Mouse (Mus musculus): ENCODE results near the gene Rmi1.
"Not testable (repeated sequence)": the region's sequence is repeated elsewhere in the genome, so short reads cannot be mapped to it uniquely, and the experiment has no call there.

Gene Rmi1

DNA sequence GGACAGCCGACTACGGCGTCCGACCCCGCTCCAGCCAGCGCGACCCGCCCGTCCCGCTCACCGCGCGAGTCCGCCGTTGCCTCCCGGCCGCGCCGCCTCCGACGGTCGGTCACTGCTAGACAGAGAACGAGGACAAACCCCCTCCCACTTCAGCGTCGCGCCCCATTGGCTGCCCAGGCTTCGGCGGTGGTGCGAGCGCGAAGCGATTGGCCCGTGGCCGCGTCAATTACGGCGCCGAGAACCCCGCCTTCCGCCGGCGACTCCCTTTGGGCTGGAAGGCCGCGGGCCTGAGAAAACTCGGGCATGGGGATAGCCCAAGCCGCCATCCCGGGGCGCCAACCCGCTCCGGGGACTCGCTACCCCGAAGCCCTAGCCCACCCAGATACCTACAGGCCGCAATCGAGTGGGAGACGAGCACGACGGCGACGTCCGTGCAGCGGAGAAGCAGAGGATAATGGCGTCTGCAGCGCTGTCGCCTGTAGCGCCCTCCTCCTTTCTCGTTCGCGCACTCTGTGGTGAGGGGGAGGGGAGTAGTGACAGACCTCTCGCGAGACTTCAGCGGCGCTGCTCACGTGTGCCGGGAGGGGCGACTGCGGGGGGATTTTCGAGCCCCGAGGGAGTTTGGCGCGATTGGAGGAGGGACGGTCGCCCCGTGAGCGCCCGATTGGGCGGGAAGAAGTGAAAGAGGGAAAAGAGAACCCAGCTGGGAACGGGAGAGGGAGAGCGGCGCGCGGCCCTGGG lies at the start of gene Rmi1:
Rmi1 (plus strand) TSS at position 246 of the 741 bp plus-strand sequence.
- peak; percentile 97 for DNase-seq (ENCODE audit: low spot score)

DNA sequence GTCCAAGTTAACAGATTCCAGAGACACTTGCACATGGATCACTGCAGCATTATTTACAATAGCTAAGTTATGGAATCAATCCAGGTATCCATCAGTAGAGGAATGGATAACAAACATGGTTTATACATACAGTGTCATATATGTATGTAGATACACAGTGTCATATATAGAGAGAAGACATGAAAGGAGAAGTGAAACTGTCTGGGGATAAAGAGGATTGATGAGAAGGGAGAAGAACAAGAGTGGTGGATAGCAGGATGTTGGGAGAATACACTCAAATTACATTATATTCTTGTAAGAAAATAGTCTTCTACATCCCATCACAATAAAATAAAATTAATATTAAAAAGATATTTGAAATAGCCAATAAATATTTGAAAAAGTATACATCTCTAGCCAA lies 49.1 kb upstream of the Rmi1 start:
- no peak for DNase-seq (ENCODE audit: low spot score)

DNA sequence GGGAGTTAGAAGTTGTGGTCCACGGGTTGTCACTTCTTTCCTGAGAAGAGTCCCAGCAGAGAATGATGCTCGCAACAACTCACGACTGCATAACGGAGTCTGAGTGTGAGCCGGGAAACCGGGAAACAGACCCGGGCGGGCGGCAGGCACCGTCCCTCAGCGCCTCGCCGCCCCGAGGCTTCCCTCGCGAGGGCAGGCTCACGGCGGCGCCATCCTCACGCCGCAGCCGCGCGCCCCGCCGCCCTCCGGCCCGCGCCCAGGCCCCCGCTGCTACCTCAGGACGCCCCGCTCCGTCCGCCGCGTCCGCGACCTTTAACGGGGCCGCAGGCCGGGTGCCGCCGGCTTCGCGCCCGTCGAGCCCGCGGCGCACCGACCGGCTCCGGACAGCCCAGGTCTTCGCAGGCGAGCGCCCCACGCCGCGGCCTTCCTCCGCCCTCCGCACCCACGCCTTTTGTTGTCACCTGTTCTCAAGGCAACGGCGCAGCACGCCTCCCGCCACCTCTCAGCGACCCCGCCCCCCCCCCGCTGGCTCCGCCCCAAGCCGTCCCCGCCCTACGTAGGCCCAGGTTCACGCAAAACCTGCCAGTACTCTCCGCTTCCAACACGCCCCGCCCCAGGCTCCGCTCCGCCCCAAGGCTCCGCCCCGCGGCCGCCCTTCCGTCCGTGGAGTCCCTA lies 43.3 kb upstream of the Rmi1 start, which contains the start of gene Kif27:
Kif27 (minus strand) TSS at position 494 of the 675 bp plus-strand sequence.
- peak; percentile 80 for DNase-seq (ENCODE audit: low spot score)

DNA sequence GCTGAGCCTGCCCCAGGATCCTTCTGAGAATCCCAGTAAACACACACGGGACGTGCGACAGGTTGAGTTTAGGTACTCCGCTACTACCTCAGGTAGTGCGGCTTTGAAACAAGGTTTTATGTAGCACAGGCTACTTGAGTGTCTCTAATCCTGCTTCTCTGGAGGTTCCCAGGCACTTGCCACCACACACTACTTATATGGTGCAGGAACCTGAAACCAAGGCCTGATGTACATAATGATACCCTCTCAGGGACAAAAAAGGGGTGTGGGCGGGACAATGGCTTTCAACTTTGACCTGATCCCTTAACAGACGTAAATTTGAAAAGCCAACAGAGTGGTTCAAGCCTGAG lies 42.8 kb upstream of the Rmi1 start:
- DNase-seq (ENCODE audit: low spot score), result no peak

DNA sequence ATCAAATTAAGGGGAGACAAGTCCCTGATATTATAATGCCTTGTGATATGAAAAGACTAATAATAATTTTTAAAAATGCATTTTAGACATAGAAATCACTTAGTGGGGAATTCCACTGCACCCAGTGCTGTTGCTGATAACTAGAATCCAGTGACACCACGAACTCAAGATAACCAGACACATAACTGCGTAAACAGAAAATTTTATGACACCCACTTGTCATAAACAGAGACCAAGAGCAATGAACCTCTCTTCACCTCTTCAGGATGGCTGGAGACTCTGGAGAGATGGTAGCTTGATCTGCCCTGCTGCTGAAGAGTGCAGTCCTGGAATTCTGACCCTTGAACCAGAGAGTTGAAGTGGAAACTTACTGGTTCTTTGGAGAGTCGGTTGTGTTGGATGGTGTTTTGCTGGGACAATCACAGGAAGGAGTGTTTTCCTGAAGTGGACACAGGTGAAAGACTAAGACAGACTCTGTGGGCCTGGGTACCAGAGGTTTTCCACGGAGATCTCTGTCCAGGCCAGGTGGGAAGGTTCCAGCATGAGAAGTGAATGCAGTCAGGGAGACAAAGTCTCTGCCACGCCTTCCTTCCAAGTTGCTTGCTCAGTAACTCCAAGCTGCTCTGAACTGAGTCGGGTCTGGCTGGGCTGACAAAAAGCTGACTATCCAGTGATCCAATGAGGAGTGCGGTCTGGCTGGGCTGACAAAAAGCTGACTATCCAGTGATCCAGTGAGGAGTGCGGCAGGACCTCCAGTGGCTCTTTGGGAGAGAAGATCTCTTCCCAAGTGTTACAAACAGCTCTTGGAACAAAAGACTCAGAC lies 37.5 kb upstream of the Rmi1 start:
- DNase-seq (ENCODE audit: low spot score), result no peak

DNA sequence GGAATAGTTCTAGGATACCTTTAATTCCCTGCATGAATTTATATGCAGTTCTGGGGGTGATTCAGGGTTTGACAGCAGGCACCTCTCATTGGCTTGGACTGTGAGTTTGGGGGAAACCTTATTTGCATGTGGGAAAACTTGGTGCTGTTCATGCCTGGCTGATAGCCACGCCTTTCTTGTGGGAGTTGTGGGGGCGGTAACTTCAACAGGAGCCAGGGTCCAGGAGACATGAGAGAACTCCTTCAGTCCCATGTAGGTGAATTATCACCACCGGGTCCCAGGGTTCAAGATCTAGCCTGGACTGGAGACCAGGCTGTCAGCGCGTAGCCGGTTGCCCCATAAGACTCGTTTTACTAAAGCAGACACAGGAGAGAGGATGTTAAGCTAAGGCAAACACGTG lies 36.9 kb upstream of the Rmi1 start:
- not testable (repeated sequence) for DNase-seq (ENCODE audit: low spot score)

DNA sequence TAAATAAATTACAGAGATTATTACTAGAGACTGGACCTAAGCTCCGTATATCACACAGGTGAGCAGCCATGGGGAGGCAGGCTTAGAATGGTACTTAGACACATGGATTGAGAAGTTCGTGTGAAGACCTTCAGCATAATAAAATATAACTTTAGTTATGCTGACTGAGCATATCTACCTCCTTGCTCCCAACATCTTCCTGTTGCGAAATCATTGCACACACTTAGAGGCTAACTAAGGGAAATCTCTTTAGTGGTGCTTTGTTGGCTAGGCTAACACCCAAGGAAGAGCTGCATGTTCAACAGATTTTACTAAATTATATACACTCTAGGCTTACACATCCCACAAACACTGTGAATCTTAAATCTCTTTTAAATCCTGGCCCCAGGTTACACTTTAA lies 35.7 kb upstream of the Rmi1 start:
- DNase-seq (ENCODE audit: low spot score), result no peak

DNA sequence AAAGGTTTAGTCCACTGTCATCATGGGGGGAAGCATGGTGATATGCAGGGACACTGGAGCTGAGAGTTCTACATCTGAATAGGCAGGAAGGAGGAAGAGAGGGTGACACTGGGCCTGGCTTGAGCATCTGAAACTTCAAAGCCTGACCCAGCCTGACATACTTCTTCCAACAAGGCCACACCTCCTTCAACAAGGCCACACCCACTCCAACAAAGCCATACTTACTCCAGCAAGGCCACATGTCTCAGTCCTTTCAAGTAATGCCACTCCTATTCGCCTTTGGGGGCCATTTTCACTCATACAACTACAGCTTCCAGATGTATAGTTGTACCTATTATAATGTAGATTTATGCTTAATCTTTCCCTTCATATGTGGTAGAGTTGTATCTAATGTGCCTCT lies 34.4 kb upstream of the Rmi1 start:
- DNase-seq (ENCODE audit: low spot score), result no peak

DNA sequence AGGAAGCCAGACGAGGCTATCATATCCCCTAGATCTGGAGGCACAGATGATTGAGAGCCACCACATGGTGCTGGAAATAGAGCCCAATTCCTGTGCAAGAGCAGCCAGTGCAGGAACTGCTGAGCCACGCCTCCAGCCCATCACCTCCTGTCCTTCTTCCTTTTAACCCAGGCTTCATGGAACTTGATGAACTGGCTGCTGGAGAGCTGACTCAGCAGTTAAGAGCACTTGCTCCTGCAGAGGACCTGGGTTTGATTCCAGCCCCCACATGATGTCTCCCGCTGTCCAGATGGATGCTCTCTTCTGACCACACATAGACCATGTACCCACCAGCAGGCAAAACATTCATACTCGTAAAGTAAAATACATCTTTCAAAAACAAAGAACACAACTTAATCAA lies 33.2 kb upstream of the Rmi1 start:
- no peak for DNase-seq (ENCODE audit: low spot score)

DNA sequence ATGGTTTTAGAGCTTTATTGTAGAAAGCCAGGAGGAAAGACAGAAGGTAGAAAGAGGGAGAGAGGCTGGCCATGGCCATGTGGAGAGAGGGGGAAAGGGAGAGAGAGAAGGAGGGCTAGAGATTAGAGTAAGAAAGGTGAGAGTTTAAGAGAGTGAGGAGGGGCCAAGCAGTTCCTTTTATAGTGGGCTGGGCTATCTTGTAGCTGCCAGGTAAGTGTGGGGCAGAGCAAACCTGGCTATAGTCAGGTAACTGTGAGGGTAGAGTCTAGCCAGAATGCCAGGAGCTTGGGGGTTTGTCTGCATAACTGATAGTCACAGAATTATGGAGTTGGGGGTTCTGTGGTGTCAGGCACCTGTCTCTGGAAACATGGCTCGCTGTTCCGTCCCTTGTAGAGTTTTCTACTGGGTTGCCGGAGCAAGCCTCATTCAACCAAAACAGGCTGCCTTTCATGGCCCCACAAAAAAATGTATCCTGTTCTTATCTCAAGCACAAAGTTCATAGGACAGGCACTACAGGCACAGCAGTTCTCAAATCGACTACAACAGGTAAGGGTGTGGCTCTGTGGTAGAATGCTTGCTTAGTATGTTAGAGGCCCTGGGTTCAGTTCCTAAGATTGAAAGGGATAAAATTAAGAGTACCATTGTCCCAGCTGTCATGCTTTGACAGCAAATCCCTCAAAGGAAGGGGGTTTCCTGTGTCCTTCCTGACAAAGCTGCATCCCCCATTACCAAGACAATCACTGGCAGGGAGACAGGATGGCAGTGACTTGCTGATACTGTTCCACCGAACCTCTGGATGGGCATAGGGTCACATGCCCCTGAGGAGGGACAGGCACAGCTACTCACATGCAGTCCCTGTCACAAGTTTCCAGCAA lies 29.5 kb upstream of the Rmi1 start:
- no peak for DNase-seq (ENCODE audit: low spot score)

DNA sequence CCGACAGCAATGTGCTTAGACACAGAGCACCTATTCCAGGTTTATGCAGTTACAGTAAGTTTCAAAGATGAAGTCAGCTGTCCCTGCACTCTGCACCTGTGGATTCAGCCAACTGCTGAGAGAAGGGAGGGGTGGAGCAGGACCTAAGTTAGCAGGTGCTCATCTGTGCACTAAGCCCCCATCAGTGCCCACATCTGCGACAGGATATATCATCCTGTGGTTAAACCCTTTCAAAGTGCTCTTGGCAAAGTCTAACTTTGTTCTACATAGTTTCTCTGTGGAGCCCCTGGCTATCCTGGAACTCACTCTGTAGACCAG lies 28.9 kb upstream of the Rmi1 start:
- no peak for DNase-seq (ENCODE audit: low spot score)

DNA sequence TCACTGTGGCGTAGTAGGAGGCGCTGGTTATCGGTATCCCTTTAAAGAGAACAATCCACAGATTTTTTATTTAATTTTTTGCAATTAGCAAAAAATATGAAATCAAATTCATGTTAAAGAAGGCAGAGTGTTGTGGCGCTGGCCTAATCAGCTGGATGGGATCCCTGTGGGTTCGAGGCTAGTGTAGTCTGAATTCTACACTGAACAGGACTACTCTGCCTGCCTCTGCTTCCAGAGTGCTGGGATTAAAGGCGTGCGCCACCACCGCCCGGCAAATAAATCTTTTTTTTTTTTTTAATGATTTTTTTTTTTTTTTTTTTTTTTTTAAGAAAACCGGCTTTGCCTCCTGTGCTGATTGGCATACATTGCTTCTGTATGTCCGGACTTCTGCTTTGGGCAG lies 17.7 kb upstream of the Rmi1 start:
- DNase-seq (ENCODE audit: low spot score), result no peak

DNA sequence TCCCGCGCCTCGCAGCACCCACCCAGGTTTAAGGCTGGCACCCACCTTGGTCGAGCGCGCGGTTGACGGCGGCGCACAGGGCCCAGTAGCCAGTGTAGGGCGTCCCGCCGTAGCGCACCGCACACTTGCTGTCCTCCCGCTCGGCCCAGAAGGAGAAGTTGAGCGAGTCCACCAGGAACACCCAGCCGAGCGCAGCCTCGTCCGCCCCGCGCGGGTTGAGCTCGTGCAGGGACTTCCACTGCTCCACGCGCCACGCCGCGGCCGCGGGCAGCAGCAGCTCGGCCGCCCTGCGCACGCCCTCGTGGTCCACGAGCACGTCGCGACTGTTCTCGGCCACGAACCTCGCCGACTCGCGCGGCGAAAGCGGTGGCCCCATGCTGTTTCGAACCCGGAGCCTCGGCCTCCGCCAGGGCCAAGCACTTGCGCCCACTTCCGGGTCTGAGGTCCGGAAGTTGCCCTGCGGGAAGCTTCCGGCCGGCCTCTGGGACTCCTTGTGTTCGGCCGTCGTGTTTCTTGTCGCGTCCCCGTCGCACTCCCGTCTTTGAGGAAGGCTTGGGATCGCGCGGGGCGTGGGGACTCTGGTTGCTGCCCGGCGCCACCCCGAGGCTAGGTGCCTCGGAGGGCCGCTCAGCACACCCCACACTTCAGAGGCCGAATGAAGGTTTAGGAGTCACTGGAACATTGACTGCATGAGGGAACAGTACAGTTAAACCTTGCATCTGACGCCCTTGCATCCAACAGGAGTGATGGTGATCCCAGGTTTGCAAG lies 17.1 kb upstream of the Rmi1 start, which contains the start of gene 2210016F16Rik:
2210016F16Rik (minus strand) TSS at position 447 of the 768 bp plus-strand sequence.
- no peak for DNase-seq (ENCODE audit: low spot score)

DNA sequence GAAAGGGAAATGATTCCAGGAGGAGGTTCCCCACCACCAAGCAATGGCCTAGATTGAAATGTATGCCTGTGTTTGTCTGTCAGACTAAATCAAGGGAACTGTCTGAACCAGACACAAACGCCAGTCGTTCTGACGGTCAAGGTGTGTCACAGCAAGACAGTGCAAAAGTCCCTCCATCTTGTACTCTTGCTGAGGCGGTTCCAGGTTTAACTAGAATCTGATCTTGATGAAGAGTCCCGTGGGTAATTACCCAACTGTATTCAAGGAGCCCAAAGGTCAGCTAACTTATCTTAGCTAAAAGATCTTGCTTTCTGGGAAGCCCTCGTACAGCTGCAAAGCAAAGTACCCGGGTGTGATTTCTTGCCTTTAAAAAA lies 16.5 kb upstream of the Rmi1 start:
- DNase-seq (ENCODE audit: low spot score), result no peak

DNA sequence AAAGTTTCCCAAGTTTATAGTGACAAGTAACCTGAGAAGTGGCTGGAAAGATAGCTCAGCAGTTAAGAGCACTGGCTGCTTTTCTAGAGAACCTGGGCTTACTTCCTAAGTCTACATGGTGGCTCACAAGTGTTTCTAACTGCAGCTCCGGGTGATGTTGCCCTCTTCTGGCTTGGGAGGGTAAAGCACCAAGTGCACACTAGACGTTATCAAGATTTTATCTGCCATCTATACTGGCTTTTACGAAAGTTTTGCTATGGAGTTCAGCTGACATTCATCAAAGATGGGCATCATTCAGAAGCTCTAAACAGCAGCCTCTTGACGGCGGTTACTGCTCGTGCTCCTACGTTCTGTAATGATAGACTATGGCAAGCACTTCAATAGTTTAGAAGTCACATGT lies 14.1 kb upstream of the Rmi1 start:
- peak; percentile 78 for DNase-seq (ENCODE audit: low spot score)

DNA sequence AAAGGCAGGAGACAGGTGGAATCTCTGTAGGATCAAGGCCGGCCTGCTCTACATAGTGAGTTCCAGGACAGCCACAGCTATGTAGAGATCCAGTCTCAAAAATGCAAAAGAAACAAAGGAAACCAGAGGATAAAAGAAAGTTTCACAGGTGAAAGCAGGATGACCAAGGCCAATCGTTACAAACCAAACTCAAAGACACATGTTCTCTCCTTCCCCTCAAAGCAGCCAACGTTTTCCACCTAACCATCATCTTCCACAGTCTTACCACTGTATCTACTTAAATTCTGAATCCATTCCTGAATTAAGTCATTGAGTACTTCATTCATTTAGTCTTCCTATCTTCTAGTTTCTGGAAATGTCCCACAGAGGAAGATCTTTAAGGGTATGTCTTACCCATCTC lies 13.7 kb upstream of the Rmi1 start:
- no peak for DNase-seq (ENCODE audit: low spot score)

DNA sequence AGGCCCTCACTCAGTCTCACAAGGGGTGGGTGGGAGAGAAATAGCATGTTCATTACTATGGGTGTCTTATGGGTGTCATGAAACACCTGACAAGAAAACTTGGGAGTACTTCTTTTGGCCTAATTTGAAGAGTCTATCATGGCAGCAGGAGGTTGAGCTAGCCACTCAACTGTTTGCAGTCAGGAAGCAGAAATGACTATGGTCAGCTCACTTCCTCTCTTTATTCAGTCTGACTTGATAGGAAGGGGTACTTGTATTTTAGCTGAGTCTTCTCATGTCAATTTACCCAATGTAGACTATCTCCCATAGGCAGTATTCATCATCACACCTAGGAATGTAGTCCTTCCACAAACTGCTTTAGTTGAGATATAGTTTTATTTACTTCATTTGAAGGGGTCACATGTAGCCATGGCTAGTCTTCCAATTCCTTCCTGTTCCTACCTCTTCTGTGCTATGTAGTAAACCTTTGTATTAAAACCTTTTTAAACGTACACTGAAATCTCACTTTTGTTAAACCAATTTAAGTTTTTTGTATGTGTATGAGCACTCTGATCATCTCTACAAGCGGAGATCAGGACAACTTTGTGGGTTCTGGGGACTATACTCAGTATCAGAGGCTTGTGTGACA lies 12.6 kb upstream of the Rmi1 start:
- no peak for DNase-seq (ENCODE audit: low spot score)

DNA sequence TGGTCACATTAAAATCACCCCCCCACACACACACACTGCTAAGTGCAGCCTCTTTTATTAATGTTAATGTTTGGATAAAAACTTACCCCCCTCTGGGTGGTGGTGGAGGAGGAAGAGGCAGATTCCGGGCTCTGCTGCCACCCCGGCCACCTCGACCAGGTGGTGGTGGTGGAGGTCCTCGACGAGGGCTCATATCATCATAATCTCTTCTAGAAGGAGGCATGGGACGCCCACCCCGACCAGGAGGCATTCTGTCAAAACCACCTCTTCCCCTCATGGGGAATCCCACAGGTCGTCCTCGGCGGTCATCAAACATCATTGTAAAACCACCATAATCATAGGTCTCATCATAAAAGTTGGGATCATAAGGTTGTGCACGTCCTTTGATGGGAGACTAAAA lies 7.7 kb upstream of the Rmi1 start:
- DNase-seq (ENCODE audit: low spot score), result not testable (repeated sequence)

DNA sequence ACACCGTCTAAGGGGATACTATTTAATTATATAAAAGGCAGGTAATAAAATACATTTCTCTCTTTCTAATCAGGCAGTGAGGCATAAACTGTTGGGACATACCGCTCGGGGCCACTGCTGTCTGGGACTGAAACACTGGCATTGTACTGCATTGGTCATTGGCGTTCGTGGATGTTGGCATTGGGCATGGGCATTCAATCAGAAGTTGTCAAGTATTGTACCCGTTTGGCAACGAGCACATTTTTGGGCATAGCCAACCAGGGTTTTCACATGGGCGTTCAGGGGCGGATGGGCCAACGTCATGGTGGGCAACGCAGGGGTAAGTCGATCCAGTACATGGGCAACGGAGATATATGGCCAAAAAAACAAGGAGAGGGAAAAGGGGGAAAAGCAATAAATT lies 4.4 kb upstream of the Rmi1 start:
- no peak for DNase-seq (ENCODE audit: low spot score)

DNA sequence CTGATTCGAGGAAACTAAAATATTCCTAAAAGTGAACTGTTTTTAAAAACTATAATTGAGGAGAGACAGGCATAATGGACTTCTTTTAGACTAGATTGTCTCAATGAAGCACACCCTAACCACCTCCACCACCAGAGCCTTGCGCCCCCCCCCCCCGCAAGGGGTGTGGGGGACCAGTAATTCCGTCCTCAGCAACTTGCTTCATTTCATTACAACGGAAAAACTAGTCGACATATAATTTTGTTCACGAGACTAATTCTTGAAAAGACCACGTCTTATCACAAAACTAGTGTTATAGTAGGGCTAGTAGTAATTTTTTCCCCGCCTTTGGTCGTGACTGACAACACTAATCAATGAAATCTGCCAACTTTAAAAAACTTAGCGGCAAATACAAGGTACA lies 1.5 kb upstream of the Rmi1 start:
- DNase-seq (ENCODE audit: low spot score), result no peak

Data from adipocyte (in vitro differentiated cells).